Mouse (Mus musculus) telencephalon, adult 2 months (tissue): ENCODE results near the gene Cebpg.

ENCODE experiments used
- DNase-seq: peaks from one replicate; pipeline ENCODE4 v3.0.0-alpha.2; 2011; ENCODE audit warnings: low read depth, low spot score

Gene Cebpg

GRCm38 (mm10) chr7:35054286-35054685 is 2.1 kb downstream of the Cebpg start:
- no peak for DNase-seq

DNA sequence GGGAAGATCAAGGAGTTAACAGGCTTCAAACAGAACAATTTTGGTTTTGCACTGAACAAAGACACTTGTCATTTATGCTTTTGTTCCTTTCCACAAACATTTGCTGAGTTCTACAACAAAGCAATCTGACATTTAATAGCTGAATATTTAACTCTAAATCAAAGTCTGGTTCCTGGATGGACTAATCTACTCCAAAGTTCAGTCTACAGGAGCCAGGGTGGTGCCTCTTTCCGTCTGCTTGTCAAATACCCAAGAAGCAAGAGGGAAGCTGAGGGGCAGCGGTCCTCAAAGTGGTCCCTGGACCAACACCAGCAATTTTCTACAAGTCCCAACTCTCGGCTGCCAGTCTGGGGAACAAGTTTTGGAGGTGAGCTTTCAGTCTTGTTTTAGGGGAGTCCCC is 3.2 kb downstream of the Cebpg start:
- DNase-seq, result no peak

DNA sequence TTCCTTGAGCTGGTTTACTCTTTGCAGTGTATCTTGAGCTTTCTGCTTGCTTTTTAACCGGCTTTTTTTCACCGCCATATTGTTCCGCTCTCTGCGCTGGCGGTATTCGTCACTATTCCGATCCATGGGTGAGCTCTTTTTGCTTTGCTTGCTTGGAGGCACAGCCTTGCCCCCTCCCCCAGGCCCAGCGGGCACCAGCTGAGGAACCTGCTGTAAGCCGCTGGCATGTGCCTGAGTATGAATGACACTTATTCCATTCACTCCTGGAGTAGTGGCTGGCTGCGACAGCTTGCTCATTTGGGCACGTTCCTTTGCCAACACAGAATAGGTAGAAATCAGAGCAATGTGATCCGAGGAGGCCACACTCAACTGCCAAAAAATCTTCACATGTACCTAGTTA is 5.8 kb downstream of the Cebpg start:
- no peak for DNase-seq

DNA sequence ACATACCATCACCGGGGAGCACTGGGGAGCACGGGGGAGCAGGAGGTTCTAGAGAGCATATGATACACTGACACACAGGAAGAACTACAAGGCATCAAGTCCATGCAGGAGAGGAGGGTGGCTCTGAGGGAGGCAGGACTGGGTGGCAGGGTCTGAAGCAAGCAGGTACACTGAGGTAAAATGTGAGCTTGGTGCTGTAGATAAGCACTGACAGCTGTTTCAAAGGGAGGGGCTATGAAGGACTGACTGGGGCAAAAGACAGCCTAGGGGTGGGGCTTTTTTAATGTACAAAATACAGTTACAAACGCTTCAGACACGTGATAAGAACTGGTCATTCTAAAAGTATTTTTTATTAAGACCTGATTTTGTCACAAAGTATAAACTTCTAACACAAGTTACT is 10.3 kb downstream of the Cebpg start:
- DNase-seq, result no peak

GRCm38 (mm10) chr7:35044719-35045118 is 11.7 kb downstream of the Cebpg start:
- DNase-seq, result no peak

DNA sequence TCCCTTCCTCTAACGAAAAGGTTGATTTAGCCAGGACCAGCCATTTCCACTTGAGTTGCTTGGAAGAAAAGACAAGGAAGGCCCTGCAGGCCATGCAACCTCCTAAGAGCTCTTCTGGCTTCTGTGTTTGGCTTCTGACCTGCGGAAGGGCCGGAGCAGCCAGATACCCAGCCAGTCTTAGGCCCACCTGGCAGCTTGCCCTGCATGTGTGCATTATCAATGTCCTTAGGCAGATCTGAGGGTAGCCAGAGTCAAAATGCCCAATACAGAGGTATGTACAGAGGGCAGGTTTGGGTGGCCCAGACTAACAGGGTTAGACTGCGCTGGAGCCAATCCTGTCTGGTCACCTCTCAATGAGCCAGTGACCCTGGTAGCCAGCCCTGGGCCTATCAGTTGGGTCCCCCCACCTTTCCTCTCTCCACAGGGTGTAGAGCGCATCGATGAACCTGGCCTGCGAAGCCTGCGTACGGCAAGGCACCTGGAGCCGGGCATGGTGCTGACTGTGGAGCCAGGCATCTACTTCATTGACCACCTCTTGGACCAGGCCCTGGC is 13.0 kb downstream of the Cebpg start:
- no peak for DNase-seq

- DNase-seq, result no peak
Observed at GRCm38 (mm10) chr7:35042759-35043217, 13.6 kb downstream of the Cebpg start.

- DNase-seq, result no peak
Observed at GRCm38 (mm10) chr7:35042209-35042554, 14.2 kb downstream of the Cebpg start.

DNA sequence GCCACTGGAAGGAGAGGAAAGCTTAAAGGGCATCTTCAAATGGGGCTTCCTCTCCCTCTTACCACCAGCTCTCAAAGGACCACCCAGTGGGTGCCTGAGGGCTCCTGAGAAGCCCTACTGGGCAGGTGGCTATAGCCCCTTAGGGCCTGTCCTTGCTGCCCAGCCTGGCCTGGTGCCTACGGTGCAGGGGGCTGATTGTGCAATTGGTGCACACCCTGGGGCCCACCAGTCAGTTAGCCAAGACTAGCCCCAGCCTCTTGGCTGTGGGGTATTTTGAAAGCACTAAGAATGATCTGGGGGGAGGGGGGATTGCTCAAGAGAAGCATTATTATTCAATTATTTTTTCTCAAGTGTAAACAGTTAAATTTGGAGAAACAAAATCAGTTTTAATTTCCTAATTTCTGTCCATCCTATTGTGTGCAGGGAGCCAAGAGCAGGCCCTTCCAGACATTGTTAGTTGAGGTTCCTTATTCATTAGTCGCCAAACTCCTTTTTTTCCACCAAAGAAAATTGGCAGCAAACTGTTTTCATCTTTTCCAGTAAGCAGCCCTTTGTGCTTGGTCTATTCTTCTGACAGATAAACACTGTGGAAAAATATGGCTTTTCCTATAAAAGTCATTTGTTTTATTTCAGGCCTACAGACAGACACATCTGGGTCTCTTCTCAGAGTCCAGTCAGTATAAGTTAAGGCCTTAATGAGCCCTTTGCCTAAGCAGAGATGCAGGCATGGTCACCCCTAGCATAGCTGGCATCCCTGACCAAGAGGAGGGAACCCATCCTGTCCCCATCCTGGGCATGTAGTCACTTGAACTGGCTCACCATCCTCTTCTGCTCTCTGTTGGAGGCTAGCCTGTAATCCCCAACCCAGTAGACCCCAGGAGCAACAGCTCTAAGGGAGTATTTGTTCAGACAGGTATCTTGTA is 14.8 kb downstream of the Cebpg start:
- no peak for DNase-seq

- DNase-seq, result no peak
Observed at GRCm38 (mm10) chr7:35040176-35040972, 16.0 kb downstream of the Cebpg start.

DNA sequence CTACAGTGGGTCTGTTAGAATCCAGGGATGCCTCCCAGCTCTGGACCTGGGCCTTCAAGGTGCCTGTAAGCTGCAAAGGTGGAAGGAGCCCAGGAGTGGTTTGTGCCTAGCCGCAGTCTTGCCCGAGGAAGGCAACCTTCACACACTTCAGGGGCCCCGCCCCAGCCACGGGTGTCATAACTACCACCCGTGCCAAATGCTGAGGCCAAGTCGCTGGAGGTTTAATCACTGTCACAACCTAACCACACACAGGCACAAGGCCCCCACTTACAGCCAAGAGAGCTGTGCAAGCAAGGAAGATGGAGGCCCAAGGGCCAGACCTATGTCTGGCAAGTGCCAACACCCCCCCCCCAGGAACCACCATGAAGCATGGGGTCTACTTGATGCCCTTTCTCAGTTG is 19.0 kb downstream of the Cebpg start:
- DNase-seq, result no peak

DNA sequence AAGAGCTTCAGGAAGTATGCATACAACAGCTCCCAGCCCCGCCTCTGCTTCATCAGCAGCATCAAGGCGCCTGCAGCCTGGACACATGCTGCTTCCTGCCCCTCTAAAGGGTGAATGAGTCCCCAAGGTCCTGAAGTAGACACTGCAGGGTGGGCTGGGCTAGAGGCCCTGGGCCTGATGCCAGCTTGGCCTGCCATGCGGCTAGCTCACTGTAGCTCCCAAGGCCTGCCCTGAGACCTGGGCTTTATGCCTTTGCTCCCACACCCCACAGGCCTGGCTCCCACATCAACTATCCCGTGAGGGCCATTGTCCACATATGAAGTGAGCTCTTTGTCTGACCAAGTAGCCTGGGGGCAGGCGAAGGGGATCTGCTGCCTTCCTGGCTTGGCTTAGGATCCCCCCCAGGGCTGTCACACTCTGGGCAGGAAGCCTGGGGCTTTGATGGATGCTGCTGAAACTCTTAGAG is 20.1 kb downstream of the Cebpg start:
- no peak for DNase-seq

DNA sequence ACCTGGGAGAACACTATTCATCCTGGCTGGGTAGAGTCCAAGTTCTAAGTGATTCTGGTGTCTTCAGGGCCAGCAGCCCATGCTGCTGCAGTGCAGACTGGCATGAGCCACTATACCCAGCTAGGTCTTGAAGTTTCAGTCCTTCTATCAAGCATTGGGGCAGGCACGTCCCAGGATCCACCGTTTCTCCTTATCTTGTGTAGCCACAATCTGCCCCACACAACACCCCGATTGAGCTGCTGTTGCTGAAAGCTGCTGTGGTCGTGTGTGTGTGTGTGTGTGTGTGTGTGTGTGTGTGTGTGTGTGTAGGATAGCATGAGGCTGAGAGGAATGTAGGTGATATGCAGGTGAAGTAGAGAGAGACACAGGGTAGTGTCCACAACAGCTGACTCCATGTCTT is 20.8 kb downstream of the Cebpg start:
- no peak for DNase-seq

DNA sequence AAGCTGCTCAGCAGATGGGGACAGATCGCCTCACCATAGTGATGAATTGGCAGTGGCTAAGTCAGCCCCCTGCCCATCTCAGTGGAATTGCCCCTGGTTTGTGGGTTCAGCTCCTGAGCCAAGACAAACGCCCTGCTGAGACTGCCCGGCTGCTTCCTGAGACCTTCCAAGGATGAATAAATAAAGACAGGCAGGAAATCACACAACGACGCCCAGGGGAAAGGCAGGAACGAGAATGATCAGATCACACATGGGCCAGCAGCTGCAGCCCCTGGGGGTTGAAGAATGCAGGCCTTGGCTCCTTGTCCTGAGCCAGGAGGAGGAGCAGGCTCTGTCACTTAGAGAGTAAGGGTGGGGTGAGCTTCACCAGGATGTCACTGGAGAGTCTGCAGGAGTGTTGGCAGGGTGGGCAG is 21.2 kb downstream of the Cebpg start:
- no peak for DNase-seq

DNA sequence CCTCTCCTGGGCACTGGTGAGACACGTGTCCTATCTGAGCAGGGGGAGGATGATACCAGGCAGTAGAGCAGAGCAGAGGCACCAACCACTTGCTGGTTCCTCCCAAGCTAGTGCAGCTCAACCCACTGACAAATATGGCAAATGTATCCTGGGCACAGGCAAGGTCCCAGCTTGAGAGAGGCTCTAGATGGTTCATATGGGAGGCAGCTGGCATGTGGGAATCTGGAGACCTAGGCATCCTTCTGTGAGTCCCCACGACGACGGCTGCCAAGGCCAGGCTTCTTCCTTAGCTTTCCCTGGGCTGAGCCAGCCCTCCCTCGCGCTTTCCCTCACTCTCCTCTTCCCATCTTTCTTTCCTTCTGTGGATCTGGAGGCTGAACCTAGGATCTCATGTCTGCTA is 25.8 kb downstream of the Cebpg start:
- peak; percentile 58 for DNase-seq

DNA sequence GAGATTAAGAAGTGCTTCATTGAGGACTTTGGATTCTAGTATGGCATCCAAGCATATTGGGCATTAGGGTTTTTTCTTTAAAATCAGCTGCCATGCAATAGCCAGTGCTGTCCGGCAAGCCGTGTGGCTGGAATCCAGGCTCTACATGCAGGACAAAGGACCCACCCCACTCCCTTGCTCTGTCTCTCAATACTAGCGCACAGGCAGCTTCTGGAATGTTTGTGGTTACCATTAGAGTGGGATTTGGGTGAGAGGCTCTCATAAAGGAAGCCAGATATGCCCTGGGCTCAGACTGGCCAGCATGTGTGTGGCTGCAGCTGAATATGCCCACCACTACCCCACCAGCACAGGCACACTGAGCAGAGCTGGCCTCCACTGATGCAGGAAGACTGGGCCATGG is 26.7 kb downstream of the Cebpg start:
- DNase-seq, result no peak

DNA sequence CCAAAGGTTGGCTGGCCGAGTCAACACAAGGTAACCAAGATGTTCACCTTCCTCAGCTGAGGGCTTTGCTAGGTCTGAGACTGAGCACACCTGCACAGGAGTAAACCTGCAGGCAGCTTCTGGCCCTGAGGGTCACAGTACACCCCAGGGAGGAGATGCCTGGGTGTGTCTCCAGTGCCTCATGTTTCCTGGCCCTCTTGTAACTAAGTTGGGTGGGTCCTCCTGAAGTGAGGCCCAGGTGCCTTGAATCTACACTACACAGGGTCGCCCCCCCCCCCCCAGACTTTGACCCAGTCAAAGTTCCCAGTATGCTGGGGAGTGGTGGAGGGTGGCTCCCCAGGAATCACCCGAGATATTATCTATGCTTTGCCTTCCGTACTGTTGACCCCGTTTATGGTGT is 27.1 kb downstream of the Cebpg start:
- DNase-seq, result no peak

GRCm38 (mm10) chr7:35028559-35028958 is 27.8 kb downstream of the Cebpg start:
- DNase-seq, result no peak

DNA sequence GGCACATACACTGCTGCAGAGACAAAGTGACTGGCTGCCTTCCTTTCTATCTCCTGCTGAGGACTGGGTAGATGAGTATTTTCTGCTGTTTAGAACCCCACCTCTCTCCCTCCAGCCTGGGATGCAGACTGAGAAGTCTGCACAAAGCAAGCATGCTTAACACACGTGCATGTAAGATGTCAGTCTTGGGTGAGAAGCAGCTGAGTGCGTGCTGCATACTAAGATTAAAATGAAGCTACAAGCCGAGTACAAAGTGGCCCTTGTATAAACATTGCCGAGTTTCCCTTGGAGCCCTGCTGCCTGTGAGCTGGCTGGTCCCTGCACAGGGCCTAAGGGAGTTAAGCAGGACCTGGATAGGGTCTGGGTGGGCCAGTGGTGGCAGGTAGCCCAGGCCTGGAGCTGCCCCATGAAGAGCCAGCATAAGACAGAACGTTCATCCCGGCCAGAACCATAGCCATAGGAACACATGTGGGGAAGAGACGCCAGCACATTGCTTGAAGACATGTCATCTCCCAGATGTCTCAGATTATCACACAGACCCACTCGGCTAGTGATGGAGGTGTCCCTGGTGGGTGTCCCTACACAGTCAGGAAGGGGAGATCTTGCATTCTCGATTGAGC is 28.5 kb downstream of the Cebpg start:
- no peak for DNase-seq

DNA sequence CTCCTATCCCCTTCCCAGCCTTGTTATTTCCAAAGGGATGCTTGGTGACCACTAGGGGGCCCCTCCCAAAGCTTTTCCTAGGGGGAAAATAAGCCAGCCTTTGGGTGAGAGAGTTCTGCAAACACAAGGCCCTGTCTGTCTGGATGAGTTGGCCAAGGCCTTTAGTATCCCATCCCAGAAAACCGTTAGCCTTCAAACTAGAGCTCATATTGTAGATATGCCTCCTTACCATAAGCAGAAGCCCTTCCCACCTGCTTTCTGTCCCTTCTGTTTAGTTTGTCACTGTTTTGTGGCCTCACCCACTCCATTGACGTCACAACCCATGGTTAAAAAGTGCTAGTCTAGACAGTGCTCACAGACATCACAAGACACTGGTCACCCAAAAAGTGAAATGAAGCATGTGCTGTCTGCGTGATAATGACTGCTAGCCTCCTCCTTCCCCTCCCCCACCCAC is 29.5 kb downstream of the Cebpg start:
- no peak for DNase-seq

DNA sequence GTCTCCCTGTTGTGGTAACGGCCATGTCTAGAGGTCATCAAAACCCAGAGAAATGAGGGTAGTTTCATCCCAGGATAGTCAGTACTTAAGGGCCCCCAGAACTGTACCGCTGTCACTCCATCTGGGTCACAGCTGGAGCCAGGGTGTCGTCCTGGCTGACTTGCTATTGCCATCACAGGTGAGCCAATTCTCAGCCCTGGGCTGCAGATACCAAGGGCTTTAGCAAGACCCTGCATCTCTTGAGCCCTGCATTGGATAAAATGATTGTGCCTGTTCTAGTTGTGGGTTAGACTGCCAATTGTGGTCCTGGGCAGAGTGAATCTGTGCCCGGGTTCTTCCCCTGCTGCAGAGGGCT is 30.1 kb downstream of the Cebpg start:
- DNase-seq, result no peak
